Mouse (Mus musculus) G1E-ER4 (cell line): Measurements from ENCODE around the gene Samd13. TPM values are rescaled to one million over a fixed set of nuclear protein-coding genes. Genes with fewer than 3 reads are reported as not detected.

Source experiments
- GATA1 ChIP-seq: IDR thresholded peaks from one replicate; pipeline ENCODE4 v1.8.0; 2012; ENCODE audit warnings: low read length, inconsistent platforms
- polyA plus RNA-seq: library from polyadenylated mRNA; stranded (reverse); fragments of >175 nt; gene quantifications from 2 replicates; pipeline ENCODE4 v1.2.3, GENCODE M21; 2012

The Samd13 gene
- polyA plus RNA-seq, 1 experiment: 0.56 TPM

DNA sequence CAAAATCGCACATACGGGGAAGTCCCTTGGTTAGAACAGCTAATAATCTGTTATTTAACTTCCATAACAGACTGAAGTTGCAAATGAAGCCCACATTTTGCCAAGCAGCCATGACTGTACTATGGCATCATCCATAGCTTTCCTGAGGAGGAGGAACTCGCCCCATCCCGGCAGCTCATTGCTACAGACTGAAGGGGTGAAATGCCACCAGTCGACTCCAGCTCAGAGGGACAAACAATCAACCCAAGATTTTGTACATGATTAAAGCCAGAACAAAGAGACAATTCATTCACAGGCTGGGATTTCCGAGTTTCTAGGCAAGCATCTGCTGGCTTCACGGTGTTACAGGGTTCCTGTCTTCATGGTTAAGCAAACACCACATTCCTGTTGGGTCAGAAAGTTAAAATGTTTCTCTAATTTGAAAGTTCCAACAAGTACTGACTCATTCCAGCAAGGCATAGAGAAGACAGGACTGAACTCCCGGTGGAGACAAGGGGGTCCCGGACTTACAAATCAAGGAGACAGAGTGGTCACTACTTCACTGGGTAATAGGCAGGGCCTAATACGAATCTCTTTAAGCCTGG, 36.0 kb downstream of the Samd13 start:
- no peak for TF ChIP-seq GATA1

DNA sequence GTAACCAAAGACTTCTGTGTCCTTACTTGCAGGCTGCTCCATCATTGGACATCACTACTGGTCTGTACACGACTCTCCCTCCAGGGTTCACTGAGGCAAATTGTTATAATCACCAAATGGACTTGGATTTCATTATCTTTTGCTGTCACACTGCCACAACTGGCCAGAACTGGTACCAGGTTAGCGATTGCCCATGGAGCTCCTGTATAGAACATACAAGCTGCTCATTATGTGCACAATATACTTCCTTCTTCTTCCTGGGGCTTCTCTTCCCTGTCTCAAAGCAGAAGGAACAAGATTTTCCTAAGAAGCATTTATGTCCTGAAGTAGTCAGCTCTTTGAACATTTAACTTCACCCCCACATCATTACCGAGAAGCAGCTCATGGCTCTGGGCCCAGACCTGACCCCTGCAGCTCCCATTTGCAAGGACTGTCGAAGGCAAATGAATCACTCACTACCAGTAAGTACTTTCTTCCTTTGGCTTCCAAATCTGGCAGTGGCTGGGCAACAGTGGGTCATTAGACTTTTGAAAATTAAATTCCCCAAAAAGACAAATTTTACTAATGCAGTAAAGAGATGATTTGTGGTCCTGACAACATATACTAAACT, 43.5 kb downstream of the Samd13 start:
- no peak for TF ChIP-seq GATA1

DNA sequence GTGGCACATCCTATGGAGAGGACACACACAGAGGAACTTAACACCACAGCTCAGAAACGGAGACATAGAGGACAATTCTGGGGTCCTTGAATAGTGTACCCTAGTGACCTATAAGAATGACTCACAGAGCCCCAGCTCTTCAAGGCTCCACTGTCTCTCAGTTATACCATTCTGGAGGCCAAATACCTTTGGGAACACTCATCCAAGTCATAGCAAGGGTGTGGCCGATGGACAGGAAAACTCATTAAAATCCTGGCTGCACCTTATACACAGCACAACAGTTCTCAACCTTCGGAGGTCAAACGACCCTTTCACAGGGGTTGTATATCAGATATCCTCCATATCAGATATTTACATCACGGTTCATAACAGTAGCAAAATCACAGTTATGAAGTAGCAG, 52.9 kb downstream of the Samd13 start:
- TF ChIP-seq GATA1: no peak

DNA sequence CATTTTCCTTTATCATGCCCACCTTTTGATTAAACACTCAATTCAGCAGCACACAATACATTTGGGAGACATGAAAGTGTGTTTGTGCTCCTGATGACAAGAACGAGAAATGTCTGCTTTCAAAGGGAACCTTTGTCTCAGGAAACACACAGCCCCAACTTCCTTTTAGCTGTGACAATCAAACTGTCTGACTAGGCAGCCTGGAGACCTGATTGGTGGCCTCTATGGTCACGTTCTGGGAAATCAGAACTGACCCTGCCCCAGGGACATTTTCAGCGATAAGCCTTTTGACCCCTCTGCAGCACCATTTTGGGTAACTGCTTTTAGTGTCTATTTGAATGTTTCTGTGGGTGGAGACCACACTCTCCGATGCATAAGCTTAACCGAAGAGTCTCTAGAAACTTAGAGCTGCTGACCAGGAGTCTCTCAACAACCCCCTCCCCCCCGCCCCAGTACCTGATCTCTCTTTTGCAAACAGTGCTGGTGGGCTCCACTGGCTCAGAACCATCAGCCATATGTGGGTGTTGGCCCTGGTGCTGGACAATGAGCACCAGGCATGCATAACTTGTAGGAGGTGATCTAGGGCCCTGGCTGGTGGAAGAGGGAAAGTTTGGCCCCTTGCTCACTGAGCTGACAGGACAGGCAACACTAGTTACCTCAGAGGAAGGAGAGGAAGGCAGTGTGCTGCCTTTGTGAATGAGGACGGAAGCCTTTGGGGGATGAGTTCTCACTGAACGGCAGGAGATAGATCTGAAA, 57.0 kb downstream of the Samd13 start:
- TF ChIP-seq GATA1: no peak

DNA sequence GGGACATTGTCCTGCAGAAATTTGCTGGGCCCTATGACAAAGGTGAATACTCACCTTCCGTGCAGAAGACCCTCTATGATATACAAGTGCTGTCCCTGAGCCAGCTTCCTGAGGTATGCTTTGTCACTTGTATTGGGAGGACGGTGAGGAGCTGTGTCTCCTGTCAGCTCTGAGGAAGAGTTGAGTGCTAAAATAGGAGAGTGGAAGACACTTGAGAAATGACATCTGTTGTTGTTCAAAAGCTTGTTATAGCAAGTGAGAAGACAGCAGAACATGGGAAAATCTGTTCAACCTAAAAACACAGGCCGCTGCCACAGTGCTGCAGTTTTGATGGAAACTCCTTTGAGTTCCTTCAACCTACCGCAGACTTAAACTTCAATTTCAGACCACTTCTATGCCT, 59.6 kb downstream of the Samd13 start:
- TF ChIP-seq GATA1: no peak

DNA sequence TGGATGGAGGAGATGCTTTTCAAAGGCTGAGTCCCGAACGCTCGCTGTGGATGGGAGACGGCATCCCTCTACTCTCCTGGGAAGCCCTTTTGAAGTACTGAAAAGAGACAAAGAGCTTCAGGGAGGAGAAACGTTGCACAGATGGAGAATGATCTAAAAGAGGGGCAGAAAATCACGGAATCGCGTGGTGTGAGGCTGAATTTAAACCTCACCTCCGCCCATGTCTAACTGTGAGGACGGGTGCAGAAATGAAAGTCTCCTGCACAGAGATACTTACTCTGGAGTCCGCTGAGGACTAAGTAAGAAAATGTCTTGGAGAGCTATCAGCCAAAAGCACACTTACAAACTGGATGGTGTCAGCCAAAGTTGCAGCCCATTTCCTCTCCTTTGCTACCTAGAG, 63.4 kb downstream of the Samd13 start:
- no peak for TF ChIP-seq GATA1

DNA sequence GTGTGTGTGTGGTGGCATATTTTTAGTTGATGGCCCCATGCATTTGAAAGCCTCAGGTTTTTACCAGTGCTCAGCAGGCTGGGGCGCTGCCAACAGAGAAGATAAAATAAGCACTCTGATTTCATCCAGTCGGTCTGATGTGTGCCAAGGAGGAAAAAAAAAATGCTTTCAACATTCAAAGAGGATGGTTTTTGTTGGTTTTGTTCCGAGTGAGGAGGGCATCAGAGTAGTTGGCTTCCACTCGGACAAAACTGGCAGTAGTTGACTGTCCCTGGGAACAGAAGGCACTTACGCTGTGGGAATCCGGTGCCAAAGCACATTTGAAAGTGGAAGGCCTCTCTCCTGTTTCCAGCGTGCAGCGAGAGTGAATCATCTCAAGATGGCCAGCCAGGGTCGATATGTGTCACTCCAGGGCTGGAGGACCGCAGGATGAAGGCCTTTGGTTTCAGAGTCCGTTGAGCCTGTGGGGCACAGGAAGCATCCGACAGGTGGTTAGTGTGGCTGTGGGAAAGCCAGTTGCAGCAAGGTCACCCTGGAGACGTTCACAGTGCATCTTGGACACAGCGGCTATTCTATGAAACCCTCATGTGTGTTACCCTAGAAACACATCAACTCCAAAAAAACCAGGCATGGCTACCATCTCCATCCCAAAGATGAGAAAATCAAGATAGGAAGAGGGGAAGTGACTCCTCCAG, 64.7 kb downstream of the Samd13 start:
- TF ChIP-seq GATA1: no peak

DNA sequence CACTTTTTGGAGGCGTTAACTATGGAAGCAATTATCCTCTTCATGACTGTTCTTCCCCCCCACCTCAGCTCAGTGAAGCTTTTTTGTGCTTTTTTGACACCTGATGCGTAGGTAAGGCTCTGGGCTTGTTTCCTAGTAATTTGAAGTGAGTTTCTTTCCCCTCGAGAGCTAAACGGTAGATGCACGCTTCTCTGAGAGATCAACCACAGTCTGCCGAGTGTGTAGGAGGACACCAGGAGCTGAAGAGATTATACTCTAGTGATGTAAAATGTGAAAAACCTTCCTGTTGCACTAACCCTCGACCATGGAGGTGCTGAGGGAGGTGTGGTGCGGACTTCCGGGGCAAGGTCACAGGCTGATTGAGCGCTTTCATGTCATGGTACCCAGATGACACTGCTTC, 65.3 kb downstream of the Samd13 start:
- no peak for TF ChIP-seq GATA1

DNA sequence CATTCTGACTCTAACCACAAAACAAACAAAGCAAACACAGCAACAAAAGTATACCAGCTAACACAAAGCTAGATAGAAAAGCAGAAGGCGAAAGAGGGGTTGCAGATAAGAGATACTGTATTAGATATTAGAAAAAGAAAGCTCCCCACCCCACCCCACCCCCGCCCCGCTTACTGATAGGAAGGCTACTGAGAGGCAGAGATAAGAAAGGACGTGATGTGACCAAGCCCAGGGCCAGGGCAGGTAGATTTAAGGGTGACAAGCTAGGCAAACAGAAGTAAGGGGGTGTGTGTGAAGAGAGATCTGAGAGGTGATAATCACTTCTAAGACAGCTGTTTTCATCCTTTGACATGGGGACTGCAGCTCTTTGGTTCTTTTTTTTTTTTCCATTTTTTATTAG, 67.0 kb downstream of the Samd13 start:
- no peak for TF ChIP-seq GATA1

DNA sequence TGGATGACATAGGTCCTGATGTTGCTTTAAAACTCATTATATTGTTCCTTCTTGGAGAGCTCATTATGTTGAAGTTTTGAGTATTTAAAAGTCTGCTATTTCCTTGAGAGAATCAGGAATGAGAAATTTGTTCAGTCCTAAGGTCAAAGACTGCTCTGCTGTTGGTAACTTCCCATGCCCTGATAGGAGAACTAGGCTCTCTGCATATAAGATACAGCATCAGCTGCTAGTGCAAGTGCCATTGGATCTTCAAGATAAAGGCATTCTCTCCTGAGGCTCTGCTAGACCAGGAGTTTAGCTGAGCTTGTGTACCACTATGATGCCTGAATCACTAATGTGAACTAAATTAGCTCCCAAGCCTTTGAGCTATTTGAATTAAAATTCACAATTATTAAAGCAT, 67.4 kb downstream of the Samd13 start:
- TF ChIP-seq GATA1: peak; percentile 9

DNA sequence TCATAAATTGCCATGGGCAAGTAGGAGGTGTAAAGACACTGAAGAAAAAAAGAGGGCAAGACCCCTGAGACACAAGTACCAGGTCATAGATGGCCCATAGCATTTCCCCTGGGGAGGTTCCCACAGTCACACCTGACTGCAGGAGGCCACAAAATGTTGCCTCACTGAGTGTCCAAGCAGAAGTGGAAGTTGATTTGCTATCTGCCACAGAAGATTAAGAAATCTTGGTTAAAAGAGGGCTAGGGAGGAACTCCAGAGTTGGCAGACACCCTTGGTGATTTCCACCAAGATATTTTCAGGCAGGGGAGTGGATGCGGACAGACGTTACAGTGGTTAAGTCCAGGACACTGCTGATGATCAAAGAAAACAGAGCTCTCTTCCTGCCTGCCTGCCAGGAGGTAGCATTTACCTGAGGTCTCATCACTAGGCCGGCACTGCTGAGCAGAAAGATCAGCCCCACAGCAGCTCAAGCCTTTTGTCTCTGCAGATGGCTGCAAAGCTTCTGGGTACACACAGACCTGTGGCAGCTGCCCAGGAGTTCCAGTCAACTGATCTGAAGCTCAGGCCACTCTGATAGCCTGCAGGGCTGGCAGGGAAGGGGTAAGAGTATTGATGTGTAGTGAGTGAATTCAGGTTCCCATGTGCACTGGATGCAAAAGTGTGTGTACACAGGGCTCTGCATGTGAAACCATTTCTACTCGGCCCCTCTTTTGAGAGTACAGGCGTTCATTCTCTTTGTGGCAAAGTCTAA, 68.7 kb downstream of the Samd13 start:
- peak; percentile 45 for TF ChIP-seq GATA1

DNA sequence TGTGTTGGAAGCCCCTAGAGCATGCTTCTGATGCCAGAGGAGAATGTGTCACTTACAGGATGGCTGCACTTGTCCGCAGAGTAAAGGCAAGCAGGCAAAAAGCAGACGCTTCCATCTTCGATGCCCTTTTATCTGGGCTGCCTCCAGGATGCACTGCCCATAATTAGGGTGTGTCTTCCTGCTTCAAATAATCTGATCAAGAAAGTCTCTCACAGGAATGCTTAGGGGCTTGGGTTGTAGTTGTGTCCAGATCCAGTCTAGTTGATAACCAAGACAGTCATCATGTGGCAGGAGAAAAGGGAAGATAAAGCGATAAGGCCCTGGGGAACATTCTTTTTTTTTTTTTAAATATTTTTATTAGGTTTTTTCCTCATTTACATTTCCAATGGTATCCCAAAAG, 69.9 kb downstream of the Samd13 start, which contains the start of gene Dnase2b:
Gene Dnase2b (minus strand): TSS at position 101 of the 400 bp plus-strand sequence.
- TF ChIP-seq GATA1: no peak

DNA sequence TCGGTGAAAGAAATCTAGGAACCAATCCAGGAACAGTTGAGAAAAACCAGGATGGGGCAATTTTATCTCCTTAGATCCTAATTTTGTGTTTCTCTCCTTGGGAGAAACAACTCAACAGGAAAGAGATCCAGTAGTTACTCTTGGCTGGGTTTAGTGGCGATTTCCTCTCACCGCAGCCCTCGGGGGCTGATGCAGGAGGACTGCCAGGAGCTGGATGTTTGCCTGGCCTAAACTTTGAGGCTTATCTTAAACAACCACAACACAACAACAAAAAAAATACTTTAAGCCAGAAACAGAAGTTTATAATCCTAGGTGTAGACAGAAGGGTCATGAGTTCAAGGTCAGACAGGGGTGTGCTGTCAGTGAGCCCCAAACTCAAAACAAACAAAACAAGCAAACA, 73.6 kb downstream of the Samd13 start:
- no peak for TF ChIP-seq GATA1

DNA sequence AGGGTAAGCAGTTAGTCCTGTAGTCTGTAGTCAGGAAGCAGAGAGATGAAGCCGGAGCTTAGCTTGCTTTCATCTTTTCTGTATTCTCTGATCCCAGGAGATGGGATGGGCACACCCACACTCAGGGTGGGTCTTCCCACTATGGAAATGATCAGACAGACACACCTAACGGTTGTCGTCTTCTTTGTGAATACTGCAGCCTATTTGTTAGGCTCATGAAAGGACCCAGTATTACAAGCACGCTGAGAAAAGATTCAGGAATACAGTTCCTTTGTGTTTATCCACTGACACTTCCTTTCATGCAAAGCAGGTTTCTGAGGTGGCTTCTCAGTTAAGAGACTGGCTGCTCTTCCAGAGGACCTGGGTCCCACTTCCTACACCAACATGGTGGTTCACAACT, 74.1 kb downstream of the Samd13 start:
- no peak for TF ChIP-seq GATA1

DNA sequence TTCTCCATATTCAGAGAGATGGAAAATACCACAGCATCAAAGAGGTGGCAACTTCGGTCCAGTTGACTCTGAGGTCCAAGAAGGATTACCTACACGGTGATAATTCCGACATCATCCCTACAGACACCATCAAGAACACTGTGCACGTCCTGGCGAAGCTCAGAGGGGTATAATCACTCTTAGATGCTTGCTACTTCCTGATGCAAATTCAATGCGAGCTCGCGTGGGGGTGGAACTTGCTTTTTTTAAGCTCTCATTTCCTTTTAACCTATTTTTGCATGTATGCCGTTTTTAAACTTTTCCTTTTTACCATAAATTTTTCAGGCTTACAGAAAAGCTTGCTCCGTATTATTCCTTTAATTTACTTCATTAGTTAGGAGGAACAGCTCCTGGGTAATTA, 75.1 kb downstream of the Samd13 start:
- TF ChIP-seq GATA1: no peak

DNA sequence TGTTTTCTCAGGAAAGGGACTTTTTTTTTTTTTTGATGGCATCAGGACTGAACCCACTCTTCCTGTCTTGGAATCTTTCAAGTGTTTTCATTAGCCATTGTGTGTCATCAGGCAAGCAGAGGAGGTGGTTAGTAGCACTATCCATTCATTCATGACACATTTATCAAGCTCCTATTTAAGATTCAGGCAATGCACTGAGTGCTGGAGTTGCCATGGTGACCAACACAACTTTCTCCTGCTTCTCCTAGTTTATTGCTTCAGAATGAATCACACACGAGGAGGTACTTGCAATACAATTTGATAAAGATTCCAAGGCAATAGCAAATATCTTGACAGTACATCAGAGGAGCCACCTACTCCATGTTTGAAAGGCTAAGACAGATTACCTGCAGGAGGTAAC, 78.0 kb downstream of the Samd13 start:
- no peak for TF ChIP-seq GATA1
